Mouse (Mus musculus) stomach, embryonic 15.5 days (tissue): ENCODE data around the gene Mrpl3. TPM values are rescaled to one million over a fixed set of nuclear protein-coding genes. Genes with fewer than 3 reads are reported as not detected.
"Not testable (repeated sequence)": the region's sequence is repeated elsewhere in the genome, so short reads cannot be mapped to it uniquely, and the experiment has no call there.

Experiments
- ATAC-seq: fragments of 200-750 bp; cut with Nextera tagmentation; 2 replicates; pipeline ENCODE4 v1.8.0; 2017; ENCODE audit warnings: low read depth, moderate number of reproducible peaks, moderate TSS enrichment; ENCODE audit not compliant: insufficient read depth, low FRiP score
- H3K27ac ChIP-seq: fragments of 300-500 bp; sonication (generic); 2 replicates; pipeline ENCODE4 v1.5.1; 2015; ENCODE audit warnings: mild to moderate bottlenecking, inconsistent platforms
- H3K27me3 ChIP-seq: fragments of 300-500 bp; sonication (generic); replicated peaks from 2 replicates; pipeline ENCODE4 v1.6.1; 2015; ENCODE audit warnings: inconsistent platforms
- H3K36me3 ChIP-seq: fragments of 300-500 bp; sonication (generic); 2 replicates; pipeline ENCODE4 v1.6.1; 2015; ENCODE audit warnings: inconsistent platforms
- H3K4me1 ChIP-seq: fragments of 300-500 bp; sonication (generic); 2 replicates; pipeline ENCODE4 v1.6.1; 2015; ENCODE audit warnings: inconsistent platforms
- H3K4me2 ChIP-seq: fragments of 300-500 bp; sonication (generic); 2 replicates; pipeline ENCODE4 v1.6.1; 2015; ENCODE audit warnings: mild to moderate bottlenecking, inconsistent platforms
- H3K4me3 ChIP-seq: fragments of 300-500 bp; sonication (generic); replicated peaks from 2 replicates; pipeline ENCODE4 v1.5.1; 2015; ENCODE audit warnings: inconsistent platforms
- H3K9ac ChIP-seq: fragments of 300-500 bp; sonication (generic); 2 replicates; pipeline ENCODE4 v1.6.1; 2015; ENCODE audit warnings: inconsistent platforms
- H3K9me3 ChIP-seq: fragments of 300-500 bp; sonication (generic); 2 replicates; pipeline ENCODE4 v1.6.1; 2016; ENCODE audit warnings: inconsistent platforms
- WGBS: fragments of 180-500 bp; shearing (Covaris S2); methylation state at CpG from one replicate; pipeline ENCODE4 v1.1.7; 2015; 5-methylcytosine and 5-hydroxymethylcytosine counted together
- polyA plus RNA-seq: library from polyadenylated mRNA; unstranded; fragments of >200 nt; fragmentation: Nextera tagmentation; extraction: Ambion mirVana; gene quantifications from 2 replicates; pipeline ENCODE4 v1.2.1, GENCODE M21; 2015

The Mrpl3 gene
- polyA plus RNA-seq, 1 experiment from 2014 or later = 95.3 TPM

DNA sequence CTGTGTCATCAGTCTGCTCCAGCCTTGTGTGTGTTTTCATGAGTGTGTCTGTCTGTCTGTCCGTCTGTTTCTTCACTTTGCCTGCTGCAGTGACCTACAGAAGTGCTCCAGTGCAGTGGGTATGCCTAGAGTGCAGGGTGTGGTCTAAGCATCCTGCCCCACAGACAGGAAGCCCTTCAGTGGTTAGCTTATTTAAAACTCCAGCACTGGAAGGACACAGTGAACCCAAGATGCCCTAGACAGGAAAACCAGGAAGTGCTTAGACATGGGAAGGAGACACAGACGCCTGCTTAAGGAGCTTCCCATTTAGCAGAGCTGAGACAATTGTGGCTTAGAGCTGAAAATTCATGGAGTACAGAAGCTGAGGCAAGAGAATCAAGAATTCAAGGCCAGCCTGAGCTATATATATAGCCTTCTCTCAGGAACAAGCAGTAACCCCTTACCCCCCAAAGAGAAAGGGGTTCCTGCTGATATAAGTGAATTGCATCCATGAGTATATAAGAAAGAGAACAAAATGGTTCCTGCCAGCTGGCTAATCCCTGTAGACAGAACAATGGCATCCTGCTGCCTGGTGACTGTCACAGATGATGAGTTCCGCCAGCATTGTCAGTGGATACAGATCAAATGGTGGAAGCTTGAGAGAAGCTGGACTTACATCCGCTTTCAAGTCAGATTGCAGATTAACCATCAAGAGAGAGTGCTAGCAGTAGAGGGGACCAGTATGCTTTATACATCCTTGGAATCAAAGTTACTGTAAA is 20.1 kb downstream of the Mrpl3 start:
- no peak overlapping the region for H3K4me3 ChIP-seq
- no peaks in the 10 kb centered on the region for H3K4me1 ChIP-seq
- H3K36me3 ChIP-seq = peaks cover 25% of the 10 kb centered on the region
- no peak overlapping the region for H3K9ac ChIP-seq
- 78% methylated on average over 4 of the region's 4 CpGs for WGBS
- no peaks in the 10 kb centered on the region for H3K27me3 ChIP-seq
- H3K9me3 ChIP-seq = no peaks in the 10 kb centered on the region
- ATAC-seq = no peak
- H3K27ac ChIP-seq = no peak overlapping the region
- H3K4me2 ChIP-seq = no peak overlapping the region

DNA sequence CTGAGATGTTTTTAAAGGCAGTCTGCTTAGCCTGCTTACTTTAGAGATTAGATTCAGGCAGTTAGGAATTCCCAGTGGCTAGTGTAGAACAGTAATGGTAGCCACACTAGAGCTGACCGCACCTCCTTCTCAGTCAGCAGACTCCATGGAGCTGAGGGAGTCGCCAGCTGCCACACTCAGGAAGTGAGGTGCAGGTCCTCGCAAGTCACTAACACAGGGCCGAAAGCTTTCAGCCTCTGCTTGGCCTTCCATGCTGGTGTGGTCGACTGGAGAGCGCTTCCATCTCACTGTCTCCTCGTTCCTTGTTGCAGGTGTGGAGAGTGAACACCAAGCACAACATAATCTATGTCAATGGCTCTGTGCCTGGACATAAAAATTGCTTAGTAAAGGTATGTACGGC is 21.8 kb downstream of the Mrpl3 start:
- Histone ChIP-seq H3K9ac (no peak overlapping the region), H3K36me3 (peaks cover 21% of the 10 kb centered on the region), H3K9me3 (no peaks in the 10 kb centered on the region), H3K4me2 (no peak overlapping the region), H3K4me3 (no peak overlapping the region), H3K27ac (no peak overlapping the region), H3K27me3 (no peaks in the 10 kb centered on the region), H3K4me1 (no peaks in the 10 kb centered on the region)
- WGBS = 88% methylated on average over 8 of the region's 8 CpGs
- ATAC-seq = no peak

DNA sequence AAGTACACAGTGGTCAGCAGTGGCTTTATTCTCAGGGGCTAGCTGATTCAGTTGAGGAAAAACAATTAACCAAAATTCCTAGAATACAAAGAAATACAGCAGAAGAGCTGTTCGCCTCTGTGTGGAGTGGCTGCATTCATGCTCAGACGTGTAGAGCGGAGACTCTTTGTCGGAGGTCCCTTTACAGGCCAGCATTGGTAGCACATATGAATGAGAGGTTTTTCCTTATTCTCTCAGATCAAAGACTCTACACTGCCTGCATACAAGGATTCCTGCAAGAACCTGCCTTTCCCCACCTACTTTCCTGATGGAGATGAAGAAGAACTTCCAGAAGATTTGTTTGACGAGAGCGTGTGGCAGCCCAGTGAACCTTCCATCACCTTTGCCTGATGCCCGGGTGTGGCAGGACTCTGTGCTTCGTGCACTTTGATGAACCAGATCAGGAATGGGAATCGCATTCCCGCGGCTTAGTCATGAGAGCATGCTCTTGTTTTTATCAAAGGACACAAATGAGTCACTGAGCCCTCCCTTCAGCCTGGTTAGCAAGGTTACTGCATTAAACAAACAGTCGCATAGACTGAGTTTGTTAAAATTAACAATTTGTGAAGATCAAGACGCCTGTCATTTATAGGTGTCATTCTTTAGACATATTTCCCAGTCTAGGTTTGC is 23.9 kb downstream of the Mrpl3 start:
- Histone ChIP-seq H3K4me3 (no peak overlapping the region), H3K9ac (no peak overlapping the region), H3K4me1 (no peaks in the 10 kb centered on the region), H3K27me3 (no peaks in the 10 kb centered on the region), H3K9me3 (no peaks in the 10 kb centered on the region), H3K27ac (no peak overlapping the region), H3K4me2 (no peak overlapping the region), H3K36me3 (peaks cover 19% of the 10 kb centered on the region)
- no peak for ATAC-seq
- 85% methylated on average over 13 of the region's 13 CpGs for WGBS

DNA sequence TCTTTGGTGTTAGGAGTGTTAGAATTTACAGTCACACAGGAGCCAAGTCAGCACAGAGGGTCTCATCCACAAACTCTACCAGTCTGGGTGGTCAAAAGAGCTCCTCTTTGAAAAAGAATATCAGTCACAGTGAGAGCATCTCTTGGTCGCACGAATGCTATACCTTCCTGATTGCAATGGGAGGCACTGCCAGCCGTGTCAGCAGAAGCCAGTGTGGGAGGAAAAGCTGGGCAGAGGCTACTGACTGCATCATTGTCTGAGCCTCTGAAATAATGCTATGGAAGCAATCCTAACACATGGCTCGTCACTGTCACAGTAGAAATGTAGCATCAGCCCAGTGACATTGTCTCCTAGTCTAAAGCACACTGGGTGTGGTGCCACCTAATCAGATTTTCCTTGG is 25.4 kb downstream of the Mrpl3 start:
- WGBS = 81% methylated on average over 4 of the region's 4 CpGs
- H3K9ac ChIP-seq = no peak overlapping the region
- H3K27ac ChIP-seq = no peak overlapping the region
- H3K9me3 ChIP-seq = no peaks in the 10 kb centered on the region
- no peaks in the 10 kb centered on the region for H3K27me3 ChIP-seq
- no peak overlapping the region for H3K4me3 ChIP-seq
- H3K4me1 ChIP-seq = no peaks in the 10 kb centered on the region
- no peak for ATAC-seq
- H3K4me2 ChIP-seq = no peak overlapping the region
- H3K36me3 ChIP-seq = peaks cover 14% of the 10 kb centered on the region

DNA sequence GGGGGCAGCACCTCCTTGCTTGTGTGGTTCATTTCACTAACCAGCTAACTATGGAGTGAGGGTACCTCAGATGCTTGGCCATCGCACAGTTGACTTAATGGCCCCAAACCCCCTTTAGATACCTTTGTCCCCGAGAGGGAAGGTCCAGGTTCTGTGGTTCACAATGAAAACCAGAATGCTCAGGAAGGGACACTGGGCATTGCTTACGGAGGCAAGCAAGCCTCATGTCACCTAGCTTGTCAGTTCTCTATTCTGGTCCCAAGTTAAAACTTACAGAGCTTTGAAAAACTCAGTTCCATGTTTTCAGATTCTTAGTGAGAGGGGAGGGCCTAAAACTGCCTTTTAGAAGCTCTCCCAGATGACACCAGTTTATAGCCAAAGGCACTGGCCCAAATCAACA is 27.2 kb downstream of the Mrpl3 start:
- Histone ChIP-seq H3K4me1 (no peaks in the 10 kb centered on the region), H3K4me2 (no peak overlapping the region), H3K9ac (no peak overlapping the region), H3K9me3 (no peaks in the 10 kb centered on the region), H3K27me3 (no peaks in the 10 kb centered on the region), H3K27ac (no peak overlapping the region), H3K4me3 (no peak overlapping the region), H3K36me3 (peaks cover 9% of the 10 kb centered on the region)
- no peak for ATAC-seq
- WGBS = 87% methylated on average over 3 of the region's 3 CpGs

DNA sequence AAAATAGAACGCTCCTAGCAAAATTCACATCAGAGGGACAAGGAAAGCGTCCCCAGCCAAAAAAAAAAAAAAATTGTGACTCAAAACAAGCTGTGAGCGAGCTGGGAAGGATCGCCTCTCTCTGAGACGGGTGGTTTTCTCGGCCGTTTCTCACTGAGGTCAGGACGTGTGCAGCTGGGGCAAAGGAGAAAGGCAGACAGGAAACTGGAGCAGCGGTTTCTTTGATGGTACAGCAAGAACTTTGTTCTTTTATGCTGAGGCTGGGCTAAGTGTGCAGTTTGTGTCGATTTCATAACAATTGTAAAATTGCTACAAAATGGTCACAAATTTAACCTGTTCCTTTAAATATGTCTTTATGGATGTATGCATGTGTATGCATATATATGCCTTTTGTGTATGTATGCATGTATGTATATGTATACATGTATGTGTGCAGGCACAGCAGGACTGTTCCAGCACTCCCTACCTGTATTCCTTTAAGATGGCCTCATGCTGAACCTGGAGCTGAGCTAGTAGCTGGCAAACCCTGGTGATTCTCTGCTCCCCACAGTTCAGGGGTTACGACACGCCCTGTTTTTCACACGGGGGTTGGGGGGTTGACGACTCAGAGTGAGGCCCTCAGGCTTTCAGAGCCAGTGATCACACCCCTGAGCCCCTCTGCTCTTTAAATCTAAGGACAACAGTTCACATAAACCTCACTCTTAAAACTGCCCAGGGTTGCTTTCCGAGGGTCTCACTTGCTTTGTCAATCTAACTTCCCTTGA is 48.0 kb downstream of the Mrpl3 start:
- Histone ChIP-seq H3K36me3 (no peaks in the 10 kb centered on the region), H3K4me1 (no peaks in the 10 kb centered on the region), H3K9ac (no peak overlapping the region), H3K27ac (no peak overlapping the region), H3K9me3 (no peaks in the 10 kb centered on the region), H3K4me2 (no peak overlapping the region), H3K27me3 (no peaks in the 10 kb centered on the region), H3K4me3 (no peak overlapping the region)
- 42% methylated on average over 15 of the region's 15 CpGs for WGBS
- ATAC-seq = no peak

DNA sequence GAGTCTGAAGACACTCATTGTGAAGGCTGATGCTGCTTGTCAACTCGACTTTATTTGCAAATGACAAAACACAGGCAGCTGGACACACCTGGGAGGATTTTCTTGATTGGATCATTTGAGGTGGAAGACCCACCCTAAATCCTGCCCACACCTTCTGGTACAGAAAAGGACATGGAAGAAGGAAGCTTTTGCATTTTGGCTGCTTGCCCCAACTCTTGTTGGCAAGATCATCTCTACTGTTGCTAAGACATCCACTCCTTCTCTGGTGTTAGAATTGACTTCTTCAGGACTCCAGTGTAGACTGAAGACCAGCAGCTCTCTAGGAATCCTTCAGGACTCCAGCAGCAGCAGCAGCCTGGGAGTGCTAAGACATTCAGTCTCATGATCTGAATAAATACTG is 48.9 kb downstream of the Mrpl3 start:
- Histone ChIP-seq H3K27me3 (no peaks in the 10 kb centered on the region), H3K9ac (no peak overlapping the region), H3K27ac (no peak overlapping the region), H3K4me2 (no peak overlapping the region), H3K4me3 (no peak overlapping the region), H3K36me3 (no peaks in the 10 kb centered on the region), H3K4me1 (no peaks in the 10 kb centered on the region), H3K9me3 (no peaks in the 10 kb centered on the region)
- 46% methylated on average over 1 of the region's 1 CpGs for WGBS
- no peak for ATAC-seq

DNA sequence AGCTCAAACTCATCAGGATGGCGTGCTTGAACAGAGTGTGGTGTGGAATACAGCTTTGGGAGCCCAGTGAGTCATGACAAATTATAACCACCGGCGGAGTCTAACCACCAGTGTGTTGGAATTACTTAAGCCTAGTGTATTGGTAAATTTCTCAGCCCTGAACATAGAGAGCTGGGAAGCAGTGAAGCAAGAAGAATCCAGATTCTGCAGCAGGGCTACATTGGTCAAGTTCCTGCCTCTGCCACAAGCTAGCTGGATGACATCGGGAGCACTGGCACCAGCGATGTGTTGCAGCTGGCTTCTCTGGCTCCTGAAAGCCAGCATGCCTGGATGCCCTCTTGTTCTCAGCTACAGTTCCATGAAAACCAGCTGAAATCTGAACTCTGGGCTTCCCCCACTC is 50.9 kb downstream of the Mrpl3 start:
- no peaks in the 10 kb centered on the region for H3K9me3 ChIP-seq
- H3K4me2 ChIP-seq = no peak overlapping the region
- H3K4me1 ChIP-seq = no peaks in the 10 kb centered on the region
- H3K9ac ChIP-seq = no peak overlapping the region
- ATAC-seq = no peak
- H3K27ac ChIP-seq = no peak overlapping the region
- no peaks in the 10 kb centered on the region for H3K27me3 ChIP-seq
- no peaks in the 10 kb centered on the region for H3K36me3 ChIP-seq
- H3K4me3 ChIP-seq = no peak overlapping the region
- 90% methylated on average over 5 of the region's 5 CpGs for WGBS

DNA sequence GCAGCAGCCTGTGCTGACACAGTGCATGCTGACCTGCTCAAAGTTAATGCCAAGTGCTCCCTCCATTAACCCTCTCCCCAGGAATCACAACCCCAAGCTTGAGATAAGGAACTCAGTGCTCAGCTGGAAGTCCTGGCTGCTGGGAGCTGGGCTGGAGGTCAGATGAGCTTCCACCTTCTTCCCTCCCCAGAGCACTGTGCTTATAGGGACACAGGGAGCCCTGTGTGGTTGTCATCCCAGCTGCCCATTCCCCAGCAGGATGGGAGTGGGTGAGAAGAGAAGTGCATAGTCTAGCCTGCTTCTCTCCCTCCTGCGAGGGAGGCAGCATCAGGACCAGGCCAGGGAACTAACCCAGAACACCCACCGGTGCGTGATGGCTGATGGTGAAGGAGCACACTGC is 72.2 kb downstream of the Mrpl3 start:
- H3K9ac ChIP-seq, H3K27me3 ChIP-seq, ATAC-seq, H3K36me3 ChIP-seq, H3K4me3 ChIP-seq, H3K9me3 ChIP-seq, H3K27ac ChIP-seq, H3K4me1 ChIP-seq, H3K4me2 ChIP-seq: not testable (repeated sequence)
- 70% methylated on average over 3 of the region's 3 CpGs for WGBS

Other genes with a start within 250 kb of the Mrpl3 start
- 20.9 and 21.4 TPM in 2 replicates for gene Nudt16, start 78.6 kb downstream of the Mrpl3 start, polyA plus RNA-seq
- gene 1700080E11Rik, start 91.9 kb downstream of the Mrpl3 start, polyA plus RNA-seq = not detected in 2 replicates